Mouse (Mus musculus) midbrain, postnatal 0 days (tissue): ENCODE data around the gene Ccdc40. TPM values are rescaled to one million over a fixed set of nuclear protein-coding genes. Genes with fewer than 3 reads are reported as not detected.

Source experiments
- ATAC-seq: fragments of 200-750 bp; cut with Nextera tagmentation; 2 replicates; pipeline ENCODE4 v1.8.0; 2017; ENCODE audit warnings: moderate number of reproducible peaks, mild to moderate bottlenecking, moderate TSS enrichment, moderate library complexity; ENCODE audit not compliant: low FRiP score
- DNase-seq: peaks from one replicate; pipeline ENCODE4 v3.0.0-alpha.2; 2015; ENCODE audit warnings: low spot score
- H3K27ac ChIP-seq: fragments of 300-500 bp; sonication (generic); 2 replicates; pipeline ENCODE4 v1.5.1; 2014; ENCODE audit warnings: low read depth, mild to moderate bottlenecking, low read length, mixed read lengths
- H3K27me3 ChIP-seq: fragments of 300-500 bp; sonication (generic); 2 replicates; pipeline ENCODE4 v1.6.1; 2014; ENCODE audit warnings: low read length, control low read depth, mixed read lengths; ENCODE audit not compliant: insufficient read depth
- H3K36me3 ChIP-seq: fragments of 300-500 bp; sonication (generic); 2 replicates; pipeline ENCODE4 v1.6.1; 2014; ENCODE audit warnings: low read length, control low read depth, mixed read lengths; ENCODE audit not compliant: insufficient read depth
- H3K4me1 ChIP-seq: fragments of 300-500 bp; sonication (generic); 2 replicates; pipeline ENCODE4 v1.6.1; 2014; ENCODE audit warnings: mild to moderate bottlenecking, control low read depth, antibody characterized with exemption, low read length, mixed read lengths; ENCODE audit not compliant: insufficient read depth
- H3K4me2 ChIP-seq: fragments of 300-500 bp; sonication (generic); 2 replicates; pipeline ENCODE4 v1.6.1; 2014; ENCODE audit warnings: low read depth, mild to moderate bottlenecking, low read length, mixed read lengths; ENCODE audit not compliant: poor library complexity, severe bottlenecking
- H3K4me3 ChIP-seq: fragments of 300-500 bp; sonication (generic); 2 replicates; pipeline ENCODE4 v1.5.1; 2014; ENCODE audit warnings: low read depth, mild to moderate bottlenecking, low read length, moderate library complexity
- H3K9ac ChIP-seq: fragments of 300-500 bp; sonication (generic); replicated peaks from 2 replicates; pipeline ENCODE4 v1.6.1; 2014; ENCODE audit warnings: mild to moderate bottlenecking, low read length, moderate library complexity, mixed read lengths; ENCODE audit not compliant: poor library complexity, severe bottlenecking
- H3K9me3 ChIP-seq: fragments of 300-500 bp; sonication (generic); 2 replicates; pipeline ENCODE4 v1.6.1; 2016; ENCODE audit warnings: low read length, control low read depth
- CTCF ChIP-seq: IDR thresholded peaks from 2 replicates; pipeline ENCODE4 v1.5.1; 2016; ENCODE audit warnings: antibody characterized with exemption, mild to moderate bottlenecking
- WGBS: fragments of 180-500 bp; shearing (Covaris S2); extraction: QIAGEN DNeasy Blood & Tissue Kit; methylation state at CpG from one replicate; pipeline ENCODE4 v1.1.7; 2014; 5-methylcytosine and 5-hydroxymethylcytosine counted together
- polyA plus RNA-seq: library from polyadenylated mRNA; unstranded; fragments of >200 nt; fragmentation: Nextera tagmentation; extraction: Ambion mirVana; gene quantifications from 2 replicates; pipeline ENCODE4 v1.2.1, GENCODE M21; 2015
- total RNA-seq: library from RNA; depleted of rRNA; stranded (reverse); fragments of >200 nt; gene quantifications from 2 replicates; pipeline ENCODE4 v1.2.3, GENCODE M21; 2014

Gene Ccdc40
- total and polyA plus RNA-seq, 2 experiments from 2014 or later = 13.3 to 22.7 TPM

DNA sequence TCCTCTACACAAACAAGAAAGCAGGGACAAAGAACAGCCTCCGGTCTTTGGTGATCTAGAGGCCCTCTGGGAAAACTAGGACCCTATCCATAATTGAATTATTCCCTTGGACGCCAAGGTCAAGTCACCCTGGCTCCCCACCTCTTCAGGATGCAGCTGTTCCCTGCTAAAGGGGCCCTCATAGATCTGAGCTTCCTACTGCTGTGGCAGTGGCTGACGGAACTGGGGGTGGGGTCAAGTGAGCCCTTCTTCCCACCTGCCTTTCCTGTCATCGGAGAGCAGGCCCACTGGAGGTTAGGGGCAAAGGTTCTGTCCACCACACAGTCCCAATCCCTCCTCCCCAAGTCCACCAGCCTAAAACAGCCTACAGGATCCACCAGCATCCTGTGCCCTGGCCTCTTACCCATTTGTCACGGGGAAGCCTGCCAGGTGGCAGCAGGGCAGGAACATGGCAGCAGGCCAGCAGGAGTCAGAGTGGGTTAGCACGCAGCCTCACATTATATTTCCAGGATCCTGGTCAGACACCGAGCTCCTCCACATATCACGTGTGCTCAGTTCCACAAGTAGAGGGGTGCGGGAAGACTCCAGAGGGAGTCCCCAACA, 12.4 kb upstream of the Ccdc40 start:
- Histone ChIP-seq H3K4me1 (peaks cover 28% of the 10 kb centered on the region; the same call in 1 of the 2 replicates), H3K9me3 (no peaks in the 10 kb centered on the region), H3K4me2 (peak overlapping the region; percentile 42; the same call in 1 of the 2 replicates), H3K9ac (no peak overlapping the region), H3K4me3 (no peak overlapping the region), H3K27ac (peak overlapping the region; percentile 73), H3K27me3 (no peaks in the 10 kb centered on the region), H3K36me3 (peaks cover 2% of the 10 kb centered on the region; the same call in 1 of the 2 replicates)
- ATAC-seq = no peak
- peak; percentile 72 for DNase-seq
- 38% methylated on average over 9 of the region's 9 CpGs for WGBS
- TF ChIP-seq CTCF = no peak

DNA sequence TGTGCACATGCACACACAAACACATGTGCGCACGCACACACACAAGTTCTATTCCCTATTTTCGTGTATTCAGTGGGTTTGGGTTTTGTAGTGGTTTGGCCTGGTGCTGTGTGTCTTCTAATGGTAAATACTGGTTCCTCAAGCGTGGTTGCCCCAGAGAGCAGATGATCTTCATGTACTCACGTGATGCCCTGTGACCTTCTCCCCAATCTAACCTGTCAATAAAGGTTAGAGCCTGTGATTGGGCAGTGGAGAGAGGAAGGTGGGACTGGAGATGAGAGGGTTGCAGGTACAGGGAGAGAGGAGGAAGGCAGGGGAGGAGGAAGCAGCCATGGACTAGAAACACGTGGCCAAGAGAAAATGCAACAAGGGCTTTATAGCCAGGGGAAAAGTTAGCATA, 10.5 kb upstream of the Ccdc40 start:
- Histone ChIP-seq H3K4me2 (no peak overlapping the region), H3K4me1 (peaks cover 31% of the 10 kb centered on the region; the same call in 1 of the 2 replicates), H3K4me3 (no peak overlapping the region), H3K27me3 (no peaks in the 10 kb centered on the region), H3K27ac (no peak overlapping the region), H3K36me3 (peaks cover 2% of the 10 kb centered on the region; the same call in 1 of the 2 replicates), H3K9ac (no peak overlapping the region), H3K9me3 (no peaks in the 10 kb centered on the region)
- 92% methylated on average over 6 of the region's 6 CpGs for WGBS
- ATAC-seq (no peak), DNase-seq (no peak)
- no peak for TF ChIP-seq CTCF

DNA sequence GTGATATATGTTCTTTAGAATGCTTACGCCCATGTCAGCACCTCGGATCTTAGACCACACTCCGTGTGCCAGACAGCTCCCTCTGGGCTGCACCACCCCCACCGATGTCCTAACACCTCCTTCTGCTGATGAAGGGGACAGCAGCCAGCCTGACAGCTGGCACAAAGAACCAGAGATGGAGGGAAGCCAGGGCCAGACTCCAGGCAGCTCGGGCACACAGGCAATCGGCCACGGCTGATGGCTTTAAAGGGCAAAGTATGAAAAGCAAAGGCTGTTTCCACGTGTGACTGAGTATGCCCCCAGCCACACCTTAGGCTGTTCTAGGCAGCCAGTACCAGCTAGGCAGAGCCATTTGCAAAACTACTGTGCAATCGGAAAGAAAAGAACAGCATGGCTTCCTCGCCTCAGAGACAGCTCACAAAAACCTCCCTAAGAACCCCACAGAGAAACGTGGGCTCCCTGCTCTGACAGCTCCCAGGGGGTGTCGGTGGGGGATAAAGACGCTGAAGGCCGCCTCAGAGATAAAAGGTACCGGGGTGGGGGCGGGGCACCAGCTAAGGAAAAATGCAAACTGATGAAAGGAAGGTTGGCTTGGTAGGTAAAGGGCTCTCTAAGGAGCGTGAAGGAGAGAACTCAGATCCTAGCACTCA, 8.4 kb upstream of the Ccdc40 start:
- Histone ChIP-seq H3K36me3 (peaks cover 2% of the 10 kb centered on the region; the same call in 1 of the 2 replicates), H3K4me3 (no peak overlapping the region), H3K27ac (peak overlapping the region; percentile 52), H3K27me3 (no peaks in the 10 kb centered on the region), H3K4me2 (peak overlapping the region; percentile 28), H3K9ac (peak overlapping the region; percentile 46), H3K4me1 (peaks cover 35% of the 10 kb centered on the region; the same call in 1 of the 2 replicates), H3K9me3 (no peaks in the 10 kb centered on the region)
- ATAC-seq (no peak; the same call in 1 of the 2 replicates), DNase-seq (peak; percentile 86)
- TF ChIP-seq CTCF = no peak
- 9% methylated on average over 17 of the region's 17 CpGs for WGBS

DNA sequence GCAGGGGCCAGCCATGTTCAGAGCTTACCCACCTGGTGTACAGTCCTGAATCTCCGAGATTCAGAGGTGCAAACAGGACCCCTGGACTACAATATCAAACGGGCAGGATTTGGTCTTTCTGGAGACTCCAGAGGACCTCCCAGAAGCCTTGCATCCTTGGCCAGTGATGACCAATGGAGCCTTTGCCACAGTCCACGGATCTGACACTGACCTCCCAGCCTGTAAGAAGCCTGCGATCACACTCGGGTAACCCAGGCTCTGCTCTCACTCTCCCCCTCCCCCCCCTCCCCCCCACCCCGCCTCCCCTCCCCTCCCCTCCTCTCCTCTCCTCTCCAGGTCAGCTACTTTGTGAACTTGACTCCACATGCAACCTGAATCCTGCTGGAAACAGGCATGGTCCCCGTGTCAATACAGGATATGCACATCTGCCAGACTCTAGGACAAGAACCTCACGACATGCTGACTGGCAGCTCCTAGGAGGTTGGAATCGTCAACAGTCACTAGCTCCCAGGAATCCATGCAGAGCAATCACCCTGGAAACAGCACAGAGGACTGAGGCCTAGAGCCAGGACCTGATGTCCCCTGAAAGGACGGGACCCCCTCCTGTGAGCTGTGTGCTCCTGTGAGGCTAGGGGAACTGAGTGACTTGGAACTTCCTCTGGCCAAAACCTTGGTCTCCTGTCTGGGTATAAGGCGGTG, 6.4 kb upstream of the Ccdc40 start:
- peaks cover 2% of the 10 kb centered on the region; the same call in 1 of the 2 replicates for H3K36me3 ChIP-seq
- no peak for TF ChIP-seq CTCF

DNA sequence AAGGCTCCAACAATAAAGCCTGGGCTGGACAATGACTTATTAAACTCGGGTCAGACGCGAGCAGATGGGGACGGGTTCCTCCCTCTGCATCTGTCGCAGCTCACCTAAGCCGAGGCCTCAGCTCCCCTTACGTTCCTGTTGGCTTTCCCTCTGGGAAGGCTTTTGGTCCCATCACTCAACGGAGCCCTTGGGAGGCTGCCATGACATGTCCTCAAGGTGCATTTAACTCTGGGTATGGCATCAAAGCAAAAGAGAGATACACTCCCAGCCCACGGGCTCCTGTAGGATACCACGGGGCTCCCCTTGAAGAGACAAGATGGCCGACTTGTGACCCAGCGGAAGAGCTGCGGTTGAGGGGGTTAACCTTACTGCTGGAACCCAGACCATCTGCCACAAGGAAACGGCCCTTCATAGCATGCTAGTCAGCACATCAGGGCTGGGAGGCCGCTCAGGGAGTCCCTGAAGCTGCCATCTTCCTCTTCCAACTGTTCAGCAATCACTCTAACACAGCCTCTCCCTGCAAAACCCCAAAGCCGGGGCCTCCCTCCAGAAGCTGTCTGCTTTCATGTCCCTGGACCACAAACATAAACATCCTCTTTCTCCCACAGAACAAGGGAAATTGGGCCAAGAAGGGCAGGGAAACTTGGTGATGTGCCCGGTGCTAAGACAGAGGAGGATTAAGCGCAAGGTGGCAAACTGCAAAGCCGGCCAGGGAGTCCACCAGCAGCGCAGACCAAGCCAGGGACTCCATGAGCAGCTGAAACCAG, 5.1 kb upstream of the Ccdc40 start:
- no peak for TF ChIP-seq CTCF
- Histone ChIP-seq H3K36me3 (no peaks in the 10 kb centered on the region), H3K27me3 (no peaks in the 10 kb centered on the region), H3K27ac (0 out of 2 replicates have a peak overlapping the region, but pooled peaks have one; percentile 9), H3K4me2 (no peak overlapping the region), H3K4me3 (no peak overlapping the region), H3K4me1 (peaks cover 33% of the 10 kb centered on the region), H3K9ac (no peak overlapping the region), H3K9me3 (no peaks in the 10 kb centered on the region)
- no peak for ATAC-seq
- 74% methylated on average over 20 of the region's 20 CpGs for WGBS
- peak; percentile 69 for DNase-seq

More for the DNA sequence above, 6.4 kb upstream of the Ccdc40 start:
- no peaks in the 10 kb centered on the region for H3K27me3 ChIP-seq
- ATAC-seq = no peak
- no peak overlapping the region for H3K4me2 ChIP-seq
- H3K9ac ChIP-seq = no peak overlapping the region
- 37% methylated on average over 10 of the region's 11 CpGs for WGBS
- peak; percentile 76 for DNase-seq
- no peak overlapping the region for H3K27ac ChIP-seq
- no peak overlapping the region for H3K4me3 ChIP-seq
- no peaks in the 10 kb centered on the region for H3K9me3 ChIP-seq
- H3K4me1 ChIP-seq = peaks cover 32% of the 10 kb centered on the region
